Mouse (Mus musculus) hematopoietic stem cell, adult 5-6 weeks (primary cell): ENCODE data around the gene Myl6b. TPM values are rescaled to one million over a fixed set of nuclear protein-coding genes. Genes with fewer than 3 reads are reported as not detected.

Experiments
- ATAC-seq, 2 experiments: fragments of 125-278 bp in 1 of 2; replicated peaks in 1 of 2; 2 replicates each; pipeline ENCODE4 v1.8.0; 2016 to 2017; ENCODE audit warnings: inconsistent platforms in 2 of 2, mild to moderate bottlenecking in 2 of 2, moderate number of reproducible peaks in 2 of 2, low read depth in 1 of 2, moderate TSS enrichment in 1 of 2; ENCODE audit not compliant: low FRiP score in 2 of 2, poor library complexity in 2 of 2, severe bottlenecking in 2 of 2, insufficient read depth in 1 of 2, low TSS enrichment in 1 of 2
- total RNA-seq: library from RNA; stranded (forward); fragments of 172-1452, 232-1000 nt; gene quantifications from 2 replicates; pipeline ENCODE4 v1.2.3, GENCODE M21; 2017

The Myl6b gene
- total RNA-seq, 1 experiment from 2014 or later = 1.3 TPM

DNA sequence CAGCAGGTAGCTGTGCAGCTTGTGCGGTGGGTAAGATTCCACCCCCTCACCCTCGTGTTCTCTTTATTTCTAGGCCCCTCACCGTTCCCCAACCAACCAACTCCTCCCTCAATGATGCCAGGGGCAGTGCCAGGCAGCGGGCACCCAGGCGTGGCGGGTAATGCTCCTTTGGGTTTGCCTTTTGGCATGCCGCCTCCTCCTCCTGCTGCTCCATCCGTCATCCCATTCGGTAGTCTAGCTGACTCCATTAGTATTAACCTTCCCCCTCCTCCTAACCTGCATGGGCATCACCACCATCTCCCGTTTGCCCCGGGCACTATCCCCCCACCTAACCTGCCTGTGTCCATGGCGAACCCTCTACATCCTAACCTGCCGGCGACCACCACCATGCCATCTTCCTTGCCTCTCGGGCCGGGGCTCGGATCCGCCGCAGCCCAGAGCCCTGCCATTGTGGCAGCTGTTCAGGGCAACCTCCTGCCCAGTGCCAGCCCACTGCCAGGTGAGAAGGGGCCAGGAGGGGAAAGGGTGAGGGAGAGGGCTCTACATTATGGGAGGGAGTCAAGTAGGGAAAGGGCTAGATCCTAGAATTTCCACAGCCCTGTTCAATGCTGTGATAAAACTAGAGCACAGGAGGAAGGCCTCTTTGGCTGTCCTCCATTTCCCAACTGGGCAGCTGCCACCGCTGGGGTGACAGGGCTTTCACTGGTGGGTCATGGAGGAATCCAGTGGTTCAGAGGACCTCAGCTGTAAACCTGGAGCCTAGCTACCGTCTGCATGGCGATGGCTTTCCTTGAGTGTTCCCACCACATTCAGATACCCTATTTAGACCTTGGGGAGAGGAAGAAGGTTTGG is 10.4 kb downstream of the Myl6b start:
- no peak for ATAC-seq

DNA sequence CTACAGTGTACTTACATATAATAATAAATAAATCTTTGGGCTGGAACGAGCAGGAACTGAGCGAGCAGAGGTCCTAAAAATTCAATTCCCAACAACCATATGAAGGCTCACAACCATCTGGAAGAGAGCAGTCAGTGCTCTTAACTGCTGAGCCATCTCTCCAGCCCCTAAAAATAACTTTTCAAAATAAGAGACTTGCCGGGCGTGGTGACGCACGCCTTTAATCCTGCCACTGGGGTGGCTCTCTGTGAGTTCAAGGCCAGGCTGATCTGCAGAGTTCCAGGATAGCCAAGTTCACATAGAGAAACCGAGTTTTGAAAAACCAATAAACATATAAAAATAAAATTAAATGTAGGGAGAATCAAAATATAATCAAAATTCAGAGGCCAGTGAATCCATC is 12.1 kb downstream of the Myl6b start:
- ATAC-seq = no peak

DNA sequence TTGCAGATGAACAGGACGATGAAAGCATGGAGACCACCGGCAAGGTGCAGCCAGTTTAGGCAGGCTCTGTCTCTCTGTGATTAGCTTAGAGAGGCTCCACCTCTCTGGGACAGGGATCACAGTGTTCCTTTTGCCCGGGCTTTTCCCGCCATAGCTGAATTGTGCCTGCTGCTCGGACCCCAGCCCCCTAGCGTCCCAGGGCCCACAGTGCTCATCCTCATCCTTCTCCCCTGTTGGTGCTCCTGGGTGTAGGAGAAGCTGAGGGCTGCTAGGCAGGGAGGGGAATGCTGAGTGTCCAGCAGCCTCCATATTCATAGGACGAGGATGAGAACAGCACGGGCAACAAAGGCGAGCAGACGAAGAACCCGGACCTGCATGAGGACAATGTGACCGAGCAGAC is 24.1 kb downstream of the Myl6b start:
- ATAC-seq = no peak

DNA sequence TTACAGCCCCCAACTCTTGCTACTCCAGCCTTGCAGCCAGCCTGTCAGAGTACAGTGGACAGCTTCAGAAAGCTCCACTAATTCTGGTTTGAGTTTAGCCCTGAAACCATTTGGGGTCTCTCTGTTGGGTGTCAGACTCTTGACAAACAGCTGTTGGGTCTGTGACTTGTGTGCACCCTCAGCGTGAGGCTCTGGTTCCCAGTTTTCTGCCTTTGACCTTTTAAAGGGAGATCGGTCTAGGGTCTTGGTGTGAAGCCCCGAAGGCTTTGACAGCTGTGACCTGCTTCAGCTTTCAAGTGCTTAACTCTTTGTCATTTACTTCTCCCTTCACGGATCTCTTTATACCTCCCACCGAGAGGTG is 38.2 kb downstream of the Myl6b start:
- no peak for ATAC-seq

DNA sequence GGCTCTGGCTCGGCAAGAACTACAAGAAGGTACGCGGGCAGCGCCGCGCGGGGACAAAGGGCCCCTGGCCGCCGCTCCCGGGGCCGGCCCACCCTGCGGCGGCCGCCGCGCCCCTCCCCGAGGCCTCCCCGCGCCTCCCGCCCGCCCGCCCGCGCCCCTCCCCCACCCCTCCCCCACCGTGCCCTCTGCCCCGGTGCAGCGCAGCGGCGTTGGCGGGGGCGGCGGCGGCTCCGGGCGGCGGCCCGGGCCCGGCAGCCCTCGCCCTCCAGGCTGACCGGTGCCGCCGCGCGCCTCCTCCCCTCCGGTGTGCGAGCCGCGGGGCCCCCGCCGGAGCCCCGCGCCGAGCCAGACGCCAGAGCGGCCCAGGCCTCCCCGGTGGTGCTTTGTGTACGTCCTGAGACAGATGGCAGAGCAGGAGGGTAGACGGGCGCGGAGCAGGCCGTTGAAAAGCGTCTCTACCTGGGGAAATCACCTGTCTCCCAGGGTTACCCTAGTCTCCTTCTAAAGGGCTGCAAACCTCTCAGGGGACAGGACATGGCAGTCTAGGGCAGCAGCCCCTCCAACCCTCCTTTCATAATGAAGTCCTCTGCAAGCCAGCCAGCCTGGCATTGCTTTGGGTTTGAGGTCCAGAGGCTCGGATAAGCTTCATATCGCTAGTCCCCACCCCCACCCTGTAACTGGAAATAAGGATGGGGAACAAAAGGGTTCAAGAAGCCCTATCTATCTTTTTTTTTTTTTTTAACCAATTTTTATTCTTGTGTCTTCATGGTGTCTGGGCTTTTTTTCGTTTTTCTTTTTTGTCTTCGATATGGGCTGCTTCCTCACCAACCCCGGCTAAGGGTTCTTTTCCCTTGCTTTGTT is 38.8 kb downstream of the Myl6b start:
- no peak for ATAC-seq

DNA sequence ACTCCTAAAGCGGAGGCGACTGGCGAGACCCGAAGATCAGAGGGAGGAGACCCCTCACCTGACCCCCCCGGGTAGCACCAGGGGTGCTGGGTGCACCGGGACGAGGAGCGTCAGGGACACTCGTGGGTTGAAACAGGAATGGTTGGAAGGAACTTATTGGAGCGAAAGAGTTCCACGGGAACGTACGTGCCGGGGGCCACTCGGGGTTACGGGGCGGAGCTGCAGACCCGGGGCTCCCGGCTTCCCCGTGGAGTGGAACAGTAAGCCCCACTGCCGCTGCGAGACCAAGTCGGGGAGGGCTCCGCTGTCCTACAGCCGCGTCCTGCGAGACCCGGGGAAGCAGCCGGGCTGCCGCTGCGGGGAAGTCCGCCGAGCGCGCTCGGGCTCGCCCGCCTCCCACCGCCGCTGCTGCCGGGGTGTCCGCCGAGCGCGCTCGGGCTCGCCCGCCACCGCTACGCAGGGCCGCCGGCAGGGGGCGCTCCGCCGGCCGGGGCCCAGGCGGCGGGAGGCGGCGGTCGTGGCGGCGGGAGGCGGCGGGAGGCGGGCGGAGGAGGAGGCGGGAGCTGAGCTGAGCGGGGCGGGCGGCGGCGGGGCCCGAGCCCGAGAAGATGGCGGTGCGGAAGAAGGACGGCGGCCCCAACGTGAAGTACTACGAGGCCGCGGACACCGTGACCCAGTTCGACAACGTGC is 39.6 kb downstream of the Myl6b start, which contains the start of gene Smarcc2:
TSS of gene Smarcc2 (plus strand) at position 530 of the 690 bp plus-strand sequence.
- ATAC-seq = peak; percentile 44 to 59; a peak in 3 of 4 replicates

DNA sequence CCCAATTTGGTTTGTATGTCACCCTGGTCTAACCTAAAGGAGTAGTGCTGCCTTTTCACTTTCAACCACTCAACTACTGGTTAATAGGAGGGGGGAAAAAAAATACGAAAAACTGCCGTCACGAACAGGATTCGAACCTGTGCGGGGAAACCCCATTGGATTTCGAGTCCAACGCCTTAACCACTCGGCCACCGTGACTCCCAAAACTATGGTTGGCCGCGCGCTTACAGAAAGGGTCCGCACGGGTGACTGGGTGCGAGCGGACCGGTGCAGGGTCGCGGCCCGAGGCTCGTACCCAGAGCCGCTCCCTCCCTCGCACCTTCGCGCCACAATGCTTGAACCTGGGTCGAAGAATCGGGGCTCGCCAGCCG is 40.2 kb downstream of the Myl6b start:
- peak; percentile 57 to 66 for ATAC-seq

DNA sequence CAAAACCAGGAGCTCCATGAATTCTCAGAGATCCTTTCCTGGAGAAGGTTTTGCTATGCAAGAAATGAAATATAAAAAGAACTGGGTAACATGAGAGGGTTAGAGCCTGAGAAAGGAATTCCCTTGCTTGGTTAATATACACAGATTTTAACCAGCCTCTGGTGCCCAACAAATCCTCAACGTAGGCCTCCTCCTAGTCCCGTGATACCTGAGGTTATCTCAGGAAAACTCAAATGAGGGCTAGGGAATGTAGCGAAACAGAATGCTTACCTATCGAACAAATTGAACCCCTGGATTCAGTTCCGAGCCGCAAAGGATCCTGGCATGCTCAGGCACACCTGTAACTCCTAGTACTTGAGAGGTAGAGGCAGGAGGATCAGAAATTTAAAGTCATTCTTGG is 40.8 kb downstream of the Myl6b start:
- ATAC-seq = no peak

DNA sequence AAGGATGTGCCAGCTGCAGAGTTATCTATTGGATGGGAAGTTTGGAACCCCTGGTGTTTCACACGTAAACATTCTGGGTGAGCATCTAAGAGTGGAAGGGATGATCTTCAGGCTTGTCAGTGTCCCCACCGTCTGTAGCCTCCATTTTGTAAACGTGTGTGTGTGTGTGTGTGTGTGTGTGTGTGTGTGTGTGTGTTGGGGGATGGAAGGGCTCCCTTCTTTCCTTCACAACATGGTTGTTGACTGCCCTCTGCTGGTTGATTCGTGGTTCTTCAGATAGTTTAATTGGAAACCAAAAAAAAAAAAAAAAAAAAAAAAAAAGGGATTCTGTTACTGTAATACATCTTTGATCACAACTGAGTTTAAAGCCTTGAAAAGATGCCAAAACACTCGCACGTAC is 43.2 kb downstream of the Myl6b start:
- ATAC-seq = peak; percentile 29 to 37; a peak in 1 of 4 replicates

DNA sequence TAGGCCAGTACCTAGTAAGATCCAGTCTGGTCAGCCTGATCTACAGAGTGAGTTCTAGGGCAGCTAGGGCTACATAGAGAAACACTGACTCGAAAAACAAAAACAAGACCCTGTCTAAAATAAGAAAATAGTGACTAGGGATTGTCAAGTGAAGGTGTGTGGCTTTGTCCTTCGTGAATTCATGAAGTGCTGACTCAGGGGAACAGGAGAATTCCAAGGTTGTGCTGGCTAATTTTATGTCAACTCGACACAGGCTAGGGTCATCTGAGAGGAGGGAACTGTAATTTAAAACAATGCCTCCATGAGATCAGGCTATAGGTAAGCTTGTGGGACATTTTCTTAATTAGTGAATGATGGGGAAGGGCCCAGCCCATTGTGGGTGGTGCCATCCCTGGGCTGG is 44.0 kb downstream of the Myl6b start:
- ATAC-seq = no peak

DNA sequence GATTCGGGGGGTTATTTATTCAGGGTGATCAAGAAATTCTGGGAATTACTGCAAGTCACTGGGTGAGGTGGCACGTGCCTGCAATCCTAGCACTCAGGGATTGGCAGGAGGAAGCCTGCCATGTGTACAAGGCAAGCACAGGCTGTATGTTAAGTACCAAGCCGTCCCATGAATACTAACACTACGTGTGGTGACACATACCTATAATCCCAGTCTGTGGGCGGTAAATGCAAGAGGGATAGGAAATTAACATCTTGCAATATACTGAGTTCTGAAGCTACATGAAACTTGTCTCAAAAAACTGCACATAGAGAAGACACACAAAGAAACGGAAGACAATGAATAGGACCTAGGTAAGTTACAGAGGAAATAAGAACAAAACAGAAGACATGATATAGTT is 47.5 kb downstream of the Myl6b start:
- no peak for ATAC-seq

DNA sequence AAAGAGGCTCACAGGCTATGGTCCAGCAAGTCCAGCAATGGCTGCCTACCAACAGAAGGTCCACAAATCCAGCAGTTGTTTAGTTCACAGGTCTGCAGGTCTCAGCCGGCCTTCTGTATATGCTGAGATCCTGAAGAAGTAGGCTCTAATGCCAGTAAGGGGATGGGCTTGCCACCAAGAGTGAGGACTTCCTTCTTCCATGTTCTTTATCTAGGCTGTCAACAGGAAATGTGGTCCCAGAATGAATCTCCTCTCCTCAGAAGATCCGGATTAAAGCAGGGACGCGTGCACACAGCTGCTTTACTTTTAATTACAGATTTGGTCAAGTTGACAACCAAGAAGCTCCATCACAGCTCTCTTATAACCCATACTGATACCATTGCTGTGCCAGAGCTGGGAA is 53.1 kb downstream of the Myl6b start:
- ATAC-seq = no peak

DNA sequence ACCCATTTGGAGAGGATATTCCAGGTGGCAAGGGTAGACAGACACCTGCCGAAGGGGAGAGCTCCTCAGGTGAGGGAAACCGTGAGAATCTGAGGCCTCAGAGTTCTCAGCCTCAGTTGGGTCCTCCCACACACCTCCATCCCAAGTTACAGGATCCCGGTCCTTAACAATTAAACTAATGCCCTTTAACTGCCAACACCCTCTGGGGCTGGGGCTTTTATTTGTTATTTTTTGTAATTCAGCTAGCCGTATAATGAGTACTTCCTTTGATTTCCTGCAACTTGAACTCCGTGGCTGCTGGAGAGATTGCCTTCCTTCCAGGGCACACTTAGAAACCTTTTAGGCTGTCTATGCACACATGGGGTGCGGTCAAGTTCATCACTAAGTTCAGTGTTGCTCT is 54.1 kb downstream of the Myl6b start:
- no peak for ATAC-seq

Other genes with a start within 250 kb of the Myl6b start
- gene Apon, start 244.6 kb downstream of the Myl6b start, total RNA-seq = 0.19 TPM in 1 of 2 replicates, not detected in the other
- gene Apof, start 230.0 kb downstream of the Myl6b start, total RNA-seq = not detected in 2 replicates
- gene Stat2, start 228.1 kb downstream of the Myl6b start, total RNA-seq = 12.3 and 18.1 TPM in 2 replicates
- 1.1 TPM in 1 of 2 replicates, not detected in the other for gene Il23a, start 199.9 kb downstream of the Myl6b start, total RNA-seq
- 12.7 and 16.9 TPM in 2 replicates for gene Pan2, start 195.3 kb downstream of the Myl6b start, total RNA-seq
- 106 and 135 TPM in 2 replicates for gene Cnpy2, start 176.2 kb downstream of the Myl6b start, total RNA-seq
- 69.8 and 79.5 TPM in 2 replicates for gene Cs, start 161.0 kb downstream of the Myl6b start, total RNA-seq
- gene Coq10a, start 129.7 kb downstream of the Myl6b start, total RNA-seq = 8.1 and 8.7 TPM in 2 replicates
- 8.9 and 12.1 TPM in 2 replicates for gene Ankrd52, start 121.6 kb downstream of the Myl6b start, total RNA-seq
- not detected in 2 replicates for gene Slc39a5, start 97.5 kb downstream of the Myl6b start, total RNA-seq
- gene Nabp2, start 87.2 kb downstream of the Myl6b start, total RNA-seq = 57.0 and 106 TPM in 2 replicates
- gene Rnf41, start 87.0 kb downstream of the Myl6b start, total RNA-seq = 18.4 and 20.7 TPM in 2 replicates
- gene Smarcc2, start 39.4 kb downstream of the Myl6b start, total RNA-seq = 83.2 and 92.7 TPM in 2 replicates
- 988 and 1,295 TPM in 2 replicates for gene Myl6, start 4.5 kb downstream of the Myl6b start, total RNA-seq
- 70.7 and 75.9 TPM in 2 replicates for gene Esyt1, start 27.2 kb upstream of the Myl6b start, total RNA-seq
- 13.9 and 16.3 TPM in 2 replicates for gene Zc3h10, start 49.1 kb upstream of the Myl6b start, total RNA-seq
- gene Rpl41, start 50.6 kb upstream of the Myl6b start, total RNA-seq = 2,366 and 3,073 TPM in 2 replicates
- 225 and 337 TPM in 2 replicates for gene Pa2g4, start 67.3 kb upstream of the Myl6b start, total RNA-seq
- gene Erbb3, start 91.0 kb upstream of the Myl6b start, total RNA-seq = 0.99 and 1.8 TPM in 2 replicates
- gene Rps26, start 128.1 kb upstream of the Myl6b start, total RNA-seq = 1,013 and 1,172 TPM in 2 replicates
- 0.06 and 0.50 TPM in 2 replicates for gene Ikzf4, start 147.3 kb upstream of the Myl6b start, total RNA-seq
- 7.7 and 8.0 TPM in 2 replicates for gene Suox, start 175.4 kb upstream of the Myl6b start, total RNA-seq
- gene Rab5b, start 197.6 kb upstream of the Myl6b start, total RNA-seq = 36.4 and 51.5 TPM in 2 replicates
- gene Pmel, start 205.5 kb upstream of the Myl6b start, total RNA-seq = 1.2 and 1.8 TPM in 2 replicates
- gene Cdk2, start 206.3 kb upstream of the Myl6b start, total RNA-seq = 72.5 and 89.6 TPM in 2 replicates
- gene Dgka, start 246.2 kb upstream of the Myl6b start, total RNA-seq = 15.4 and 17.8 TPM in 2 replicates
- gene Pym1, start 249.2 kb upstream of the Myl6b start, total RNA-seq = 29.2 and 57.2 TPM in 2 replicates